Mouse (Mus musculus) bone marrow, adult 2 months (tissue): Measurements from ENCODE around the gene Rprd1b. TPM values are rescaled to one million over a fixed set of nuclear protein-coding genes. Genes with fewer than 3 reads are reported as not detected.

Experiments
- H3K27ac ChIP-seq: fragments of 200-500 bp; 2 replicates; pipeline ENCODE4 v1.5.1; 2012; ENCODE audit warnings: low read depth, mild to moderate bottlenecking, control low read depth, inconsistent platforms, low read length; ENCODE audit not compliant: control insufficient read depth, poor library complexity, insufficient read depth
- H3K4me1 ChIP-seq: fragments of 200-500 bp; 2 replicates; pipeline ENCODE4 v1.6.1; 2011; ENCODE audit warnings: low read length; ENCODE audit not compliant: control insufficient read depth, insufficient read depth
- H3K4me3 ChIP-seq: fragments of 200-500 bp; replicated peaks from 2 replicates; pipeline ENCODE3; 2011; ENCODE audit warnings: mild to moderate bottlenecking, low read depth, low read length, control low read depth; ENCODE audit not compliant: control insufficient read depth
- CTCF ChIP-seq: fragments of 200-500 bp; IDR thresholded peaks from 2 replicates; pipeline ENCODE4 v1.5.1; 2011; ENCODE audit warnings: low read length, control low read depth; ENCODE audit not compliant: control insufficient read depth, insufficient read depth
- POLR2A ChIP-seq: fragments of 200-500 bp; IDR thresholded peaks from 2 replicates; pipeline ENCODE4 v1.6.1; 2011; ENCODE audit warnings: low read depth, mild to moderate bottlenecking, control low read depth, low read length, borderline replicate concordance; ENCODE audit not compliant: control insufficient read depth
- WGBS: fragments of 180-500 bp; shearing (Covaris S2); methylation state at CpG from one replicate; pipeline ENCODE4 v1.1.7; 2018; 5-methylcytosine and 5-hydroxymethylcytosine counted together
- polyA plus RNA-seq: library from polyadenylated mRNA; stranded (reverse); fragments of >200 nt; gene quantifications from 2 replicates; pipeline ENCODE4 v1.2.4, GENCODE M21; 2011; ENCODE audit warnings: low replicate concordance; ENCODE audit not compliant: missing spikeins, insufficient read depth, insufficient read length

The Rprd1b gene
- polyA plus RNA-seq, 1 experiment: 8.6 TPM

GRCm38 (mm10) chr2:158094846-158095245 is 66.5 kb downstream of the Rprd1b start:
- no peak for TF ChIP-seq POLR2A
- TF ChIP-seq CTCF: no peak
- peaks cover 3% of the 10 kb centered on the region for H3K4me1 ChIP-seq
- no peak overlapping the region for H3K4me3 ChIP-seq
- H3K27ac ChIP-seq: no peak overlapping the region
- WGBS: 88% methylated on average over 5 of the region's 5 CpGs

DNA sequence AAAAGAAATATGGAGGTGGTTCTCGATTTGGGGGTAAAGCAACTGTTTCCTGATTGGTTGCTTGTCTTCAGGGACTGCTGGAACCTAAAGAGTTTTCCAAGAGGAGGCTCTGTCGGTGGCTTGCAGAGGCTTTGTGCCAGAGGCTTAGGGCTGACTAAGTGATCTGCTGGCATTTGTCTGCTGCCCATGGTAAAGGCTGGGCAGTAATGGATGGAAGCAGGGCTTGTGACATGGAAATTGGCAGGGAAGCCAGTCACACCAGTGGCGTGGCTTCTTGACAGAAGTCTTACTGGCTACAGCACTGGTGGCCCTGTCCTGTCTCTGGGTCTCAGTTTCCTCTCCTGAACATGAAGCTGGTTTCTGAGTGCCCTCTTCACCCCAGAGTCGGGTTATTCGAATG is 68.8 kb downstream of the Rprd1b start:
- Histone ChIP-seq H3K4me3 (no peak overlapping the region), H3K27ac (no peak overlapping the region), H3K4me1 (peaks cover 3% of the 10 kb centered on the region)
- 80% methylated on average over 5 of the region's 5 CpGs for WGBS
- TF ChIP-seq CTCF: no peak
- no peak for TF ChIP-seq POLR2A

GRCm38 (mm10) chr2:158098730-158099129 is 70.4 kb downstream of the Rprd1b start:
- TF ChIP-seq CTCF (no peak), POLR2A (no peak)
- Histone ChIP-seq H3K27ac (no peak overlapping the region), H3K4me3 (no peak overlapping the region), H3K4me1 (no peaks in the 10 kb centered on the region)
- WGBS: 84% methylated on average over 5 of the region's 5 CpGs

- no peak for TF ChIP-seq POLR2A
- 67% methylated on average over 3 of the region's 3 CpGs for WGBS
These were observed 71.2 kb downstream of the Rprd1b start for GRCm38 (mm10) chr2:158099537-158099936.

GRCm38 (mm10) chr2:158101768-158102167 is 73.5 kb downstream of the Rprd1b start:
- TF ChIP-seq CTCF (no peak), POLR2A (no peak)
- 82% methylated on average over 5 of the region's 5 CpGs for WGBS

More at GRCm38 (mm10) chr2:158099537-158099936, 71.2 kb downstream of the Rprd1b start:
- Histone ChIP-seq H3K4me3 (no peak overlapping the region), H3K27ac (no peak overlapping the region), H3K4me1 (no peaks in the 10 kb centered on the region)

DNA sequence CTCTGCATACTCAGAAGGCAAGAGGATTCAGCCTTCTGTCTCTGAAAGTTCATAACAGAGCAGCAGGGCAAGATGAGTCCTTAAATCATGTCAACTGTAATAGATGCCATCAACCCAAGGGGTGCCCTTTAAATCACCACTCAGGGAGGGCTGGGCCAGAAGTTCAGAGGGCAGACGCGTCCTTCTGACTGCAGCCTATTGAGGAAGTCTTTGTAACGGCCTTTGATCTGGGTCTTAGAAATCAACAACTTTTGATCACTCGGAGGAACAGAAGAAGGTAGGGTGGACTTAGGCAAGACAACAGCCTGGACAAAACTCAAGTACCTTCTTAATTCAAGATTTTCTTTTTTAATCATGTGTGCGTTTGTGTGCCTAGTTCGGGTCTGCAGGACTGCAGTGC is 76.7 kb downstream of the Rprd1b start:
- TF ChIP-seq POLR2A (no peak), CTCF (no peak)
- WGBS: 79% methylated on average over 6 of the region's 6 CpGs
- Histone ChIP-seq H3K27ac (no peak overlapping the region), H3K4me1 (no peaks in the 10 kb centered on the region), H3K4me3 (no peak overlapping the region)

More at GRCm38 (mm10) chr2:158101768-158102167, 73.5 kb downstream of the Rprd1b start:
- Histone ChIP-seq H3K27ac (no peak overlapping the region), H3K4me1 (no peaks in the 10 kb centered on the region), H3K4me3 (no peak overlapping the region)

DNA sequence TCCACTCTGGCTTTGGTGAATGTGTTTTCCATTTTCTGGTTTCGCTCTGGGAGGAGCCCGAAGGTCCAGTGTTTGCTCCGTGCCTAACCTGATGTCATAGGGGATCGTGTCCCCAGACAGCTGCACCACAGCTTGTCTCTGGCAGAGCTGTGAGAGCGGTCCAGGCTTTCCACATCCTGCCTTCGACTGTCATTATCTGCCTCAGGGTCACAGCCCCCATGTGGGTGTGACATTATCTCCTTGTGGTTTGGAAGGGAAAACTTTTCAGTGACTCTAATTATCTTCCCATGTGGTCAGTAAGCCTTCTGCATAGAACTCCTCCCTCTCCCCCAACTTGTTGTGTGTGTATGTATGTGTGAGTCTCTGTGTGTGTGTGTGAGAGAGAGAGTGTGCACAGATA is 77.3 kb downstream of the Rprd1b start:
- Histone ChIP-seq H3K4me1 (no peaks in the 10 kb centered on the region), H3K27ac (no peak overlapping the region), H3K4me3 (no peak overlapping the region)
- 60% methylated on average over 6 of the region's 6 CpGs for WGBS
- TF ChIP-seq POLR2A (no peak), CTCF (no peak)

- TF ChIP-seq CTCF: peak; percentile 70
- no peak for TF ChIP-seq POLR2A
- H3K4me1 ChIP-seq: no peaks in the 10 kb centered on the region
- H3K27ac ChIP-seq: no peak overlapping the region
- no peak overlapping the region for H3K4me3 ChIP-seq
- WGBS: 42% methylated on average over 6 of the region's 6 CpGs
These were observed 78.8 kb downstream of the Rprd1b start for GRCm38 (mm10) chr2:158106947-158107587.

DNA sequence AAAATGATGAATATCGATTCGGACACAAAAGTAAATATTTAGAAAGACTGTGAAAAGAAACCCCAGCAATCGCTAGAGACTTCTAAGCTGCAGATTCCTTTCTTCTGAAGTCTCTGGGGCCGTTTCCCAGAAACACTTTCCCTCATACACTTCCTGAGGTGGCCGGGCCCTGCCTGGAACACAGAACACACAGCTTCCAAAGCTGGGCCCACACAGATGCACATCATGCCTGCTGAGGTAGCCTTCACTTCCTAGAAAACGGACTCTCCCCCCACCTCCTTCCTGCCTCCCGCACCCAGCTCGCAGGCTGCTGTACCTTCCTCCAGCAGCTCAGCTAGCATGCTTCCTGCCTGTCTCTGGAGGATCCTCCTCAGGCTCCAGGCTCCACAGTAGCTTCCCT is 81.2 kb downstream of the Rprd1b start:
- H3K4me1 ChIP-seq: no peaks in the 10 kb centered on the region
- TF ChIP-seq POLR2A (no peak), CTCF (no peak)
- H3K4me3 ChIP-seq: no peak overlapping the region
- 20% methylated on average over 8 of the region's 8 CpGs for WGBS
- H3K27ac ChIP-seq: no peak overlapping the region
